Mouse (Mus musculus): ENCODE measurements around the gene Ccdc102a. TPM values are rescaled to one million over a fixed set of nuclear protein-coding genes. Genes with fewer than 3 reads are reported as not detected.
"Not testable (repeated sequence)": the region's sequence is repeated elsewhere in the genome, so short reads cannot be mapped to it uniquely, and the experiment has no call there.

Gene Ccdc102a
- total and polyA plus RNA-seq, 3 experiments: 5.0 to 6.4 (median 5.7) TPM

GRCm38 (mm10) chr8:94857011-94857345 is 60.9 kb downstream of the Ccdc102a start:
- Histone ChIP-seq H3K27ac (no peak overlapping the region; the same call in 1 of the 2 replicates), H3K79me2 (replicated peaks; ENCODE audit: control insufficient read depth, insufficient read depth, low read length) (peaks cover 6% of the 10 kb centered on the region), H3K4me3 (peak overlapping the region; percentile 100), H3K4me1 (ENCODE audit: control insufficient read depth, insufficient read depth, low read length) (no peaks in the 10 kb centered on the region; the same call in 1 of the 2 replicates), H3K36me3 (ENCODE audit: control insufficient read depth, insufficient read depth, low read length) (no peaks in the 10 kb centered on the region), H3K9ac (ENCODE audit: low read depth, low read length) (no peak overlapping the region; the same call in 1 of the 2 replicates), H3K27me3 (ENCODE audit: control insufficient read depth, insufficient read depth, low read length) (no peaks in the 10 kb centered on the region)
- intact Hi-C loops (cut with DNase I): loop anchor here (2.0 kb wide), 1 partner anchor 18 kb away; the partner anchor contains the start of genes Ciapin1 and Coq9
- no peak for DNase-seq
- whole genome bisulfite sequencing: 19% methylated on average over 5 of the region's 5 CpGs
- TF ChIP-seq CTCF (IDR thresholded peaks at IDR 0.05) (no peak), POLR2A (IDR thresholded peaks at IDR 0.05; ENCODE audit: insufficient read depth, low read depth, low read length) (no peak), EP300 (IDR thresholded peaks at IDR 0.05; ENCODE audit: insufficient read depth, low read depth, low read length) (no peak)

GRCm38 (mm10) chr8:94854761-94855160 is 63.1 kb downstream of the Ccdc102a start:
- H3K79me2 ChIP-seq (replicated peaks; ENCODE audit: control insufficient read depth, insufficient read depth, low read length); H3K9ac ChIP-seq (ENCODE audit: low read depth, low read length); DNase-seq; H3K4me1 ChIP-seq (ENCODE audit: control insufficient read depth, insufficient read depth, low read length); H3K4me3 ChIP-seq; H3K27ac ChIP-seq; H3K36me3 ChIP-seq (ENCODE audit: control insufficient read depth, insufficient read depth, low read length); intact Hi-C loops (cut with DNase I); H3K27me3 ChIP-seq (ENCODE audit: control insufficient read depth, insufficient read depth, low read length): not testable (repeated sequence)
- whole genome bisulfite sequencing: 89% methylated on average over 11 of the region's 11 CpGs

Other genes starting within 250 kb of the Ccdc102a start
- gene Pllp, start 221.8 kb downstream of the Ccdc102a start, total RNA-seq (2021): under 1 TPM; 0.55 to 0.63 TPM
- 1.1 and 2.6 TPM in 2 replicates for gene Pllp, start 221.8 kb downstream of the Ccdc102a start, polyA plus RNA-seq (2012; rRNA removed)
- not detected for gene Ccl22, start 172.5 kb downstream of the Ccdc102a start, total RNA-seq (2021)
- gene Ccl22, start 172.5 kb downstream of the Ccdc102a start, polyA plus RNA-seq (2012; rRNA removed): 0.14 and 0.41 TPM in 2 replicates
- 1 to 10 TPM; 5.1 to 5.4 TPM for gene Cx3cl1, start 146.1 kb downstream of the Ccdc102a start, total RNA-seq (2021)
- gene Cx3cl1, start 146.1 kb downstream of the Ccdc102a start, polyA plus RNA-seq (2012; rRNA removed): 11.3 and 12.0 TPM in 2 replicates
- gene Ccl17, start 107.6 kb downstream of the Ccdc102a start, total RNA-seq (2021): not detected
- gene Ccl17, start 107.6 kb downstream of the Ccdc102a start, polyA plus RNA-seq (2012; rRNA removed): 0.62 TPM in 1 of 2 replicates, not detected in the other
- gene Coq9, start 79.8 kb downstream of the Ccdc102a start, total RNA-seq (2021): 100 to 1,000 TPM; 545 to 681 TPM
- gene Coq9, start 79.8 kb downstream of the Ccdc102a start, polyA plus RNA-seq (2012; rRNA removed): 823 and 843 TPM in 2 replicates
- 10 to 100 TPM; 81.9 to 98.6 TPM for gene Ciapin1, start 79.7 kb downstream of the Ccdc102a start, total RNA-seq (2021)
- 57.2 TPM in 2 replicates for gene Ciapin1, start 79.7 kb downstream of the Ccdc102a start, polyA plus RNA-seq (2012; rRNA removed)
- 10 to 100 TPM; 55.9 to 69.5 TPM for gene Polr2c, start 60.6 kb downstream of the Ccdc102a start, total RNA-seq (2021)
- 142 and 198 TPM in 2 replicates for gene Polr2c, start 60.6 kb downstream of the Ccdc102a start, polyA plus RNA-seq (2012; rRNA removed)
- 10 to 100 TPM; 13.7 to 14.8 TPM for gene Dok4, start 41.8 kb downstream of the Ccdc102a start, total RNA-seq (2021)
- 23.0 and 36.2 TPM in 2 replicates for gene Dok4, start 41.8 kb downstream of the Ccdc102a start, polyA plus RNA-seq (2012; rRNA removed)
- under 1 TPM; 0.08 to 0.27 TPM for gene Adgrg5, start 5.6 kb upstream of the Ccdc102a start, total RNA-seq (2021)
- gene Adgrg5, start 5.6 kb upstream of the Ccdc102a start, polyA plus RNA-seq (2012; rRNA removed): 0.62 and 0.97 TPM in 2 replicates
- 10 to 100 TPM; 52.1 to 67.8 TPM for gene Adgrg1, start 56.7 kb upstream of the Ccdc102a start, total RNA-seq (2021)
- gene Adgrg1, start 56.7 kb upstream of the Ccdc102a start, polyA plus RNA-seq (2012; rRNA removed): 96.1 and 107 TPM in 2 replicates
- 1 to 10 TPM; 1.3 to 2.5 TPM for gene Adgrg3, start 99.6 kb upstream of the Ccdc102a start, total RNA-seq (2021)
- gene Adgrg3, start 99.6 kb upstream of the Ccdc102a start, polyA plus RNA-seq (2012; rRNA removed): 4.3 and 4.9 TPM in 2 replicates
- not detected for gene Drc7, start 137.0 kb upstream of the Ccdc102a start, total RNA-seq (2021)
- 0.41 TPM in 1 of 2 replicates, not detected in the other for gene Drc7, start 137.0 kb upstream of the Ccdc102a start, polyA plus RNA-seq (2012; rRNA removed)
- gene Katnb1, start 163.1 kb upstream of the Ccdc102a start, total RNA-seq (2021): 1 to 10 TPM; 4.5 to 5.9 TPM
- 8.7 and 9.1 TPM in 2 replicates for gene Katnb1, start 163.1 kb upstream of the Ccdc102a start, polyA plus RNA-seq (2012; rRNA removed)